Comparison of ENCODE assay signal across 8 mouse cellular contexts in genomic region chr9:64045117-64045890, GRCm38 (mm10). TPM values are rescaled to one million over a fixed set of nuclear protein-coding genes. Genes with fewer than 3 reads are reported as not detected.
DNase-seq lines count a peak whose midpoint lies in the region; ATAC-seq and TF ChIP-seq lines count a peak whose summit lies in the region.

No protein-coding gene starts in this region.

- CTCF ChIA-PET in Patski (lab: Charles Lee), result interaction anchor here (0.9 kb wide), 1 partner anchor 20 kb away, joined by 3 read pairs; no protein-coding TSS in a partner anchor

- TF ChIP-seq CTCF in Patski (IDR thresholded peaks at IDR 0.05), result no peak

- H3K9ac ChIP-seq in heart, embryonic 13.5 days, result peak overlapping the region; percentile 67

- peaks cover 3% of the 10 kb centered on the region for H3K27me3 ChIP-seq in Patski
- H3K27me3 ChIP-seq in heart, embryonic 13.5 days (replicated peaks), result no peaks in the 10 kb centered on the region

- in situ Hi-C loops in Patski (cut with MboI; ENCODE audit: low pct_unique_long_range_greater_than_20kb), result no loop called here

- ATAC-seq in Patski, result peak; percentile 15
- peak; percentile 89 for ATAC-seq in heart, embryonic 13.5 days (ENCODE audit: extremely low read depth, insufficient number of reproducible peaks, low FRiP score, low TSS enrichment)
- peak; percentile 51; the same call in 1 of the 2 replicates for ATAC-seq in megakaryocyte, adult 5-6 weeks (ENCODE audit: poor library complexity, severe bottlenecking)

- no peaks in the 10 kb centered on the region for H3K9me3 ChIP-seq in heart, embryonic 13.5 days

- peak overlapping the region; percentile 98 for H3K27ac ChIP-seq in heart, embryonic 13.5 days (replicated peaks)

- H3K4me1 ChIP-seq in heart, embryonic 13.5 days, result peaks cover 94% of the 10 kb centered on the region

- WGBS in heart, embryonic 13.5 days, result 4% methylated on average over 14 of the region's 14 CpGs

- H3K4me3 ChIP-seq in heart, embryonic 13.5 days, result 0 out of 2 replicates have a peak overlapping the region, but pooled peaks have one; percentile 2

- peak overlapping the region; percentile 51 for H3K4me2 ChIP-seq in heart, embryonic 13.5 days

- H3K36me3 ChIP-seq in heart, embryonic 13.5 days, result no peaks in the 10 kb centered on the region

- POLR2A ChIA-PET in Patski (lab: Charles Lee), result no interaction called here

- no peak for DNase-seq in Patski (ENCODE audit: low read depth, low spot score)
- DNase-seq in c-Kit-positive CD71-positive TER-119-positive erythroid progenitor cells, embryonic 14.5 days (ENCODE audit: low spot score), result peak; percentile 93
- DNase-seq in kidney, postnatal 14 days, result peak; percentile 83
- DNase-seq in yolk sac, embryonic 10.5 days (ENCODE audit: low spot score), result peak; percentile 91
- no peak for DNase-seq in B cell, adult 2 months
- DNase-seq in layer of hippocampus, postnatal 14 days (ENCODE audit: low spot score in 2 of 2), result no peak

RNA-seq across cellular contexts. Expression of gene Smad6, which starts 23.4 kb away (rescaled TPM):
- polyA plus RNA-seq in Patski (2021), result 28.2 TPM
- polyA plus RNA-seq in heart, embryonic 13.5 days (2015; fragmentation: Nextera tagmentation; extraction: Ambion mirVana), result 18.5 and 19.3 TPM in 2 replicates
- 0.52 and 0.96 TPM in 2 replicates for total RNA-seq in megakaryocyte, adult 5-6 weeks (2015)
- 1.3 and 1.7 TPM in 2 replicates for total RNA-seq in megakaryocyte, adult 5-6 weeks (2017)
- total RNA-seq in layer of hippocampus, postnatal 14 days (2021), result 1 to 10 TPM; 2.6 to 2.9 TPM

Comparison
In these comparisons a context has a peak if more than half of its experiments do, and no peak if none do; other contexts are left out.
1. ATAC-seq: peak in every context shown above with its lines; median percentile 89 in heart, embryonic 13.5 days; 51 in megakaryocyte, adult 5-6 weeks; 15 in Patski.
2. DNase-seq: peak in c-Kit-positive CD71-positive TER-119-positive erythroid progenitor cells, embryonic 14.5 days (single experiment), kidney, postnatal 14 days (single experiment) and yolk sac, embryonic 10.5 days (single experiment); none in Patski (single experiment), B cell, adult 2 months (0 of 2) and layer of hippocampus, postnatal 14 days (0 of 2).